Mouse (Mus musculus) heart, adult 2 months (tissue): Measurements from ENCODE around the gene R3hdm2. TPM values are rescaled to one million over a fixed set of nuclear protein-coding genes. Genes with fewer than 3 reads are reported as not detected.

ENCODE experiments used
- DNase-seq, 2 experiments: peaks; one replicate each; pipeline ENCODE4 v3.0.0; 2021
- H3K27ac ChIP-seq: fragments of 200-600 bp; 2 replicates; pipeline ENCODE4 v1.8.1; 2022
- H3K27me3 ChIP-seq: fragments of 200-500 bp; 2 replicates; pipeline ENCODE4 v1.6.1; 2012; ENCODE audit warnings: mild to moderate bottlenecking, low read length, inconsistent platforms, mixed read lengths; ENCODE audit not compliant: control insufficient read depth, insufficient read depth
- H3K36me3 ChIP-seq: fragments of 200-500 bp; 2 replicates; pipeline ENCODE4 v1.6.1; 2012; ENCODE audit warnings: low read length, inconsistent platforms; ENCODE audit not compliant: control insufficient read depth, insufficient read depth
- H3K4me1 ChIP-seq: fragments of 200-500 bp; 2 replicates; pipeline ENCODE4 v1.6.1; 2011; ENCODE audit warnings: low read length; ENCODE audit not compliant: control insufficient read depth, insufficient read depth
- H3K4me3 ChIP-seq: fragments of 200-600 bp; 2 replicates; pipeline ENCODE4 v1.8.1; 2022
- H3K79me2 ChIP-seq: fragments of 200-500 bp; replicated peaks from 2 replicates; pipeline ENCODE4 v1.6.1; 2012; ENCODE audit warnings: mild to moderate bottlenecking, inconsistent platforms, low read length, moderate library complexity, mixed read lengths; ENCODE audit not compliant: control insufficient read depth, insufficient read depth
- H3K9ac ChIP-seq: fragments of 200-500 bp; 2 replicates; pipeline ENCODE4 v1.6.1; 2012; ENCODE audit warnings: low read depth, mild to moderate bottlenecking, control low read depth, inconsistent platforms, low read length, mixed read lengths
- CTCF ChIP-seq: fragments of 200-600 bp; IDR thresholded peaks from 2 replicates; pipeline ENCODE4 v1.8.1; 2022; ENCODE audit warnings: antibody characterized with exemption, mild to moderate bottlenecking, moderate library complexity
- EP300 ChIP-seq: fragments of 200-500 bp; IDR thresholded peaks from 2 replicates; pipeline ENCODE4 v1.6.1; 2011; ENCODE audit warnings: low read depth, low read length, control low read depth; ENCODE audit not compliant: insufficient read depth
- POLR2A ChIP-seq: fragments of 200-500 bp; IDR thresholded peaks from 2 replicates; pipeline ENCODE4 v1.6.1; 2011; ENCODE audit warnings: mild to moderate bottlenecking, low read depth, low read length, control low read depth; ENCODE audit not compliant: insufficient read depth
- WGBS: fragments of 180-500 bp; shearing (Covaris S2); methylation state at CpG from one replicate; pipeline ENCODE4 v1.1.7; 2018; 5-methylcytosine and 5-hydroxymethylcytosine counted together
- intact Hi-C: fragments of 180-260 bp; cut with DNase I; formaldehyde crosslinking; loops from one replicate; pipeline ENCODE4 v1.15.1; 2025
- polyA plus RNA-seq: library from polyadenylated mRNA; depleted of rRNA; stranded (reverse); fragments of >200 nt; gene quantifications from 2 replicates; pipeline ENCODE4 v1.2.3, GENCODE M21; 2012
- total RNA-seq, 2 experiments: library from RNA; stranded (reverse); gene quantifications; 2 replicates each; pipeline ENCODE4 v1.2.3; 2021

R3hdm2 gene
- total and polyA plus RNA-seq, 3 experiments, result 151 to 171 (median 154) TPM

GRCm38 (mm10) chr10:127530945-127531344 is 150.8 kb downstream of the R3hdm2 start:
- Histone ChIP-seq H3K4me1 (peaks cover 4% of the 10 kb centered on the region), H3K36me3 (no peaks in the 10 kb centered on the region), H3K79me2 (no peaks in the 10 kb centered on the region), H3K27me3 (peaks cover 36% of the 10 kb centered on the region), H3K27ac (no peak overlapping the region), H3K4me3 (no peak overlapping the region), H3K9ac (no peak overlapping the region)
- 6% methylated on average over 24 of the region's 25 CpGs for WGBS
- no peak for TF ChIP-seq CTCF
- intact Hi-C loops, result no loop called here
- no peak for DNase-seq

- H3K27ac ChIP-seq, result no peak overlapping the region
- 5% methylated on average over 4 of the region's 4 CpGs for WGBS
- no peaks in the 10 kb centered on the region for H3K36me3 ChIP-seq
- H3K4me1 ChIP-seq, result peaks cover 4% of the 10 kb centered on the region
- DNase-seq, result no peak
- intact Hi-C loops, result no loop called here
- no peak overlapping the region for H3K4me3 ChIP-seq
- no peaks in the 10 kb centered on the region for H3K79me2 ChIP-seq
- peaks cover 31% of the 10 kb centered on the region for H3K27me3 ChIP-seq
- no peak overlapping the region for H3K9ac ChIP-seq
- TF ChIP-seq POLR2A (no peak), CTCF (no peak), EP300 (no peak)
Measured at GRCm38 (mm10) chr10:127531548-127531947, 151.4 kb downstream of the R3hdm2 start.

GRCm38 (mm10) chr10:127534036-127534928 is 154.2 kb downstream of the R3hdm2 start, which contains the start of gene Nxph4:
Nxph4 (minus strand) TSS chr10:127534559.
- peak in 1 of 2 experiments; percentile 44 for DNase-seq

GRCm38 (mm10) chr10:127534929-127535384 is 154.8 kb downstream of the R3hdm2 start:
- H3K36me3 ChIP-seq, result no peaks in the 10 kb centered on the region
- peak overlapping the region; percentile 47 for H3K4me3 ChIP-seq
- WGBS, result 5% methylated on average over 30 of the region's 30 CpGs
- intact Hi-C loops, result no loop called here
- H3K4me1 ChIP-seq, result peaks cover 4% of the 10 kb centered on the region
- H3K27ac ChIP-seq, result no peak overlapping the region
- H3K79me2 ChIP-seq, result no peaks in the 10 kb centered on the region
- DNase-seq, result no peak
- no peak for TF ChIP-seq CTCF
- no peak for TF ChIP-seq POLR2A
- TF ChIP-seq EP300, result no peak
- peaks cover 14% of the 10 kb centered on the region for H3K27me3 ChIP-seq
- H3K9ac ChIP-seq, result no peak overlapping the region

More at GRCm38 (mm10) chr10:127534036-127534928, 154.2 kb downstream of the R3hdm2 start, which contains the start of gene Nxph4:
- Histone ChIP-seq H3K27ac (no peak within 1 kb of the TSS), H3K4me1 (peaks cover 4% of the 10 kb centered on the region), H3K36me3 (no peaks in the 10 kb centered on the region), H3K9ac (peak within 1 kb of the TSS; percentile 56), H3K4me3 (peak within 1 kb of the TSS; percentile 47), H3K79me2 (no peaks in the 10 kb centered on the region), H3K27me3 (peaks cover 16% of the 10 kb centered on the region)
- intact Hi-C loops, result no loop called here
- TF ChIP-seq CTCF (no peak), EP300 (no peak), POLR2A (no peak)
- WGBS, result 2% methylated on average over 52 of the region's 78 CpGs

GRCm38 (mm10) chr10:127536586-127537314 is 156.6 kb downstream of the R3hdm2 start:
- TF ChIP-seq CTCF, result peak; percentile 65
- no peak for TF ChIP-seq EP300
- Histone ChIP-seq H3K27ac (no peak overlapping the region), H3K4me3 (no peak overlapping the region), H3K79me2 (no peaks in the 10 kb centered on the region), H3K4me1 (peaks cover 4% of the 10 kb centered on the region), H3K27me3 (peaks cover 13% of the 10 kb centered on the region), H3K36me3 (no peaks in the 10 kb centered on the region), H3K9ac (no peak overlapping the region)
- intact Hi-C loops, result no loop called here
- DNase-seq, result no peak
- WGBS, result 13% methylated on average over 8 of the region's 8 CpGs
